Mouse (Mus musculus): ENCODE results near the gene Ackr2.

GRCm38 (mm10) chr9:121912786-121913185 lies 14.6 kb downstream of the Ackr2 start:
- no peak for TF ChIP-seq POLR2A (IDR thresholded peaks at IDR 0.05; ENCODE audit: low read depth, low read length)
- no peak for TF ChIP-seq CTCF (IDR thresholded peaks at IDR 0.05; ENCODE audit: borderline replicate concordance, insufficient read depth, low read length)

Data from embryonic fibroblast, embryonic 13.5 days (primary cell).